Mouse (Mus musculus): ENCODE measurements around the gene Elmsan1.
"Not testable (repeated sequence)": the region's sequence is repeated elsewhere in the genome, so short reads cannot be mapped to it uniquely, and the experiment has no call there.

Elmsan1 gene

DNA sequence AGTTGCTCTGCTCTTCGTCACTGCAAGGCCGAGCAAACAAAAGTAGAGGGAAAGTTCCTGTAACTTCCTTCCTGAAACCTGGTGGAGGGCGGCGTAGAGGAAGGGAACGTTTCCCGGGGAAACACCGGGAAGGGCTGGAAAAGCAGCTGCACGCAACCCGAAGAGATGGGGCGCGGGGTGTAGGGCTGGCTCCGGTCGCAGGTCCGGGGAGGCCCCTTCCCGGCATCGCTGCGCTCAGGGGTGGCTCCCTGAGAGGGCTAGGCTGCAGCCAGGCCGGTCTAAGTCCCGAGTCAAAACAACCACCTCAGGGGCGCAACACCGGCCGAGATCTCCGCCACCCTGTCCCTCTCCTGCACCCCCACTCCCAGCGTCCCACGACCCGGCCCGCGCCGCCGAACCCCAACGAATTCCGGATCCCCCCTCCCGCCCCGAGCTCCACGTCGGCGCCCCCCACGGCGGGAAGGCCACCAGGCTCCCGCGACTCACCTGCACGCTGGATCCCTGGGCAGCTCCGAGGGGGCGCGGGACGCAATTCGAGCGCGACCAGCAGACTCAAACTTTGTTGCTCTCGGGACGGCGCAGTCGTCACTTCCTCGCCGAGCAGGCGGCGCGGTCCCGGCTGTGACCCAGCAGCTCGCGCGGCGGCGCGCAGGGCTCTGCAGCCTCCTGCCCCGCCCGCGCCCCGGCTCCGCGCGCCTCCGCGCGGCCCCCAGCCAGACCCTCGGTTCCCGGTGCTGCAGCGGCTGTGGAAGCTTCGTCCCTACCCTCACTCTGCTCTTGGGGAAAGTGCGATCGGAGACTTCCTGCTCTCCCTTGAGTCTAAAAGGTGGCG lies at the start of gene Elmsan1:
Gene Elmsan1 (minus strand): TSS at position 593 of the 832 bp plus-strand sequence.
- peak; percentile 72 to 75 for DNase-seq (ENCODE audit: low spot score in 2 of 2)

DNA sequence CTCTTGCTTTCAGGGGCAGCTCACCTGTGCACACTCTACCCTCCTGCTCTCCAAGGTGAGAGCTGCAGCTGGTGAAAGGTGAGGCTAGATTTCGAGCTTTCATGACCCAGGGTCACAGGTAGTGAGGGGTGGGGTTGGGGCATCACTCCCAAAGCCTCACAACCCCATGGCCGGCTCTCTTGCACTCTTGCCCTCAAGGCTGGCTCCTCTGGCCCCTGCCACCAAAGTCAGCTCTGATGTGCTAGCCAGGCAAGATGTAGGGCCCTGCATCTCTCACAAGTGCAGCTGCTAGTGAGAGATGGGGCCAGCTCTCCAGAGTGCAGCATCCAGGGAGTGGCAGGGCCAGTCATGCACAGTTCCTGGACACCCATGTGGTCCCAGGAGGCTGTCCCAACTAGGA lies 48.6 kb upstream of the Elmsan1 start:
- no peak for DNase-seq (ENCODE audit: low spot score in 2 of 2)

GRCm38 (mm10) chr12:84260363-84260762 lies 41.7 kb upstream of the Elmsan1 start:
- DNase-seq (ENCODE audit: low spot score in 2 of 2): no peak

GRCm38 (mm10) chr12:84254886-84255285 lies 36.2 kb upstream of the Elmsan1 start:
- DNase-seq (ENCODE audit: low spot score in 2 of 2): no peak

- no peak for DNase-seq (ENCODE audit: low spot score in 2 of 2)
Measured at GRCm38 (mm10) chr12:84252811-84253210, 34.1 kb upstream of the Elmsan1 start.

GRCm38 (mm10) chr12:84249217-84249616 lies 30.5 kb upstream of the Elmsan1 start:
- DNase-seq (ENCODE audit: low spot score in 2 of 2): peak; percentile 42 to 75

DNA sequence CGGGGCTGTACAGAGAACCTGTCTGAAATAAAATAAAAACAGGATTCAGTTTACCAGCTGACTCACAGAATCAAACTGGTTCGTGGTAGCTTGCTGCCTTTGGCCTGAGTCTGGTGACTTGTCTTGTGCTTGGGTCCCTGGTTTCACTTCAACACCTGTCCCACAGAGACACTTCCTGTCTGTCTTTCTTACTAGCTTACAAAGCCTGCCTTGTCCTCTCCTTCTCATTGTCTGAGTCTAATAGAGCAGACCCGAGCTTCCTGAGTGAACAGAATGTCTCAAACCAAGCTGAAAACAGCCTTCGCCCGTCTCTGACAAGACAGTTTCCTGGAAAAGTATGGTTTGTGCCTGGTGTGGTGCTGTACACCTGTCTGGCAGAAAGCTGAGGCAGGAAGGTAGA lies 27.0 kb upstream of the Elmsan1 start:
- no peak for DNase-seq (ENCODE audit: low spot score in 2 of 2)

DNA sequence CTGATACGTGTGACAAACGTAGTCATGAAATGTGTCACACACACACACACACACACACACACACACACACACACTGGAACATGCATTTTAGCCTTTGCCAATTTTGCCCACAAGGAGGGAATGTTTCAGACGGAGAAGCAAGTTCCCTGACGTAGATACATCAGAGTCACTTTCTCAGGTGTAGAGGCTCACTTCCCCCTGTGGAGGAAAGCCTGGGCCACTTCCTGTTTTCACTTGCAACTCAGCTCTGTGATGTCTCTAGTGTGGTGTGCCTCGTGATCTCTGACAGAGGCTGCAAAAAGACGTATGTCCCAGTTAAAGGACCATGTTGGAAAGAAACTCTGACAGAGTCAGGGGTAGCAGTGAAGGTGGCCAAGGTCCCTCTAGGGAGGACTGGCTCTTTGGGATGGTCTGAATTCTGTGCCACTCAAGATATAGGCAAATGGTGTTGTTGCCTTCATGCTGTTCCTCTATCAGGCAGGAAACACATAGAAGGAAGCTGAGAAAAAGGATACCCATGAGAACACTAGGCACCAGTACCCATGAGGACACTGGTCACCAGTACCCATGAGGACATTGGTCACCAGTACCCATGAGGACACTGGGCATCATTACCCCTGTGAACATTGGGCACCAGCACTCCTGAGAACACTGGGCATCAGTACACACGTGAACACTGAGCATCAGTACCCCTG lies 24.5 kb upstream of the Elmsan1 start:
- no peak for DNase-seq (ENCODE audit: low spot score in 2 of 2)

- not testable (repeated sequence) for DNase-seq (ENCODE audit: low spot score in 2 of 2)
Measured at GRCm38 (mm10) chr12:84237036-84237435, 18.4 kb upstream of the Elmsan1 start.

DNA sequence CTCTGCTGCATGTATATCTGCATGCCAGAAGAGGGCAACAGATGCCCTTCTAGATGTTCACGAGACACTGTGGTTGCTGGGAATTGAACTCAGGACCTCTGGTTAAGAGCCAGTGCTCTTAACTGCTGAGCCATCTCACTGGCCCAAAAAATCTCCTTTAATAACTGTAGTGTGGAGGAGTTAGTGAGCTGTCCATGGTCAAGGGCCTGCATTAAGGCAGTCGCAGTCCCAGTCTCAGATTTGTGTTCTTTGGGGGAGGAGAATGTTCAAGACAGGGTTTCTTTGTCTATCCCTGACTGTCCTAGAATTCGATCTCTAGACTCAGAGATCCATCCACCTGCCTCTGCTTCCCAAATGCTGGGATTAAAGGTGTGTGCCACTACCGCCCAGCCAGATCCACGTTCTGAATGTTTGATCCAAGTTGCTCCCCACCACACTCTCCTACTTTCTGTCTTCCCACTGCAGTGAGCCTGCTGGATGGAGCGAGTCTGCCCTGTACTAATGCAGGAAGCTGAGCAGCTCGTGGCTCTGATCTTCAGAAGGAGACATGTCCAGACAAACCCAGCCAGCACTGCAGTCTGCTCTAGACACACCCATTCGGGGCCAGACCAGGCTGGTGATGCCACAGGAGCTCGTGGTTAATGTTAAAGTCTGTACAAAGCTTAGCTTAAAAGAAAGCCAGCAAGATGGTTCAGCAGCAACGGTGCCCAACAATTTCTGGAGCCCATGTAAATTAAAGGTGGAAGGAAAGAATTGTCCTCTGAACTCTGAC lies 17.5 kb upstream of the Elmsan1 start:
- DNase-seq (ENCODE audit: low spot score in 2 of 2): peak; percentile 46 to 66

GRCm38 (mm10) chr12:84235577-84235976 lies 16.9 kb upstream of the Elmsan1 start:
- no peak for DNase-seq (ENCODE audit: low spot score in 2 of 2)

DNA sequence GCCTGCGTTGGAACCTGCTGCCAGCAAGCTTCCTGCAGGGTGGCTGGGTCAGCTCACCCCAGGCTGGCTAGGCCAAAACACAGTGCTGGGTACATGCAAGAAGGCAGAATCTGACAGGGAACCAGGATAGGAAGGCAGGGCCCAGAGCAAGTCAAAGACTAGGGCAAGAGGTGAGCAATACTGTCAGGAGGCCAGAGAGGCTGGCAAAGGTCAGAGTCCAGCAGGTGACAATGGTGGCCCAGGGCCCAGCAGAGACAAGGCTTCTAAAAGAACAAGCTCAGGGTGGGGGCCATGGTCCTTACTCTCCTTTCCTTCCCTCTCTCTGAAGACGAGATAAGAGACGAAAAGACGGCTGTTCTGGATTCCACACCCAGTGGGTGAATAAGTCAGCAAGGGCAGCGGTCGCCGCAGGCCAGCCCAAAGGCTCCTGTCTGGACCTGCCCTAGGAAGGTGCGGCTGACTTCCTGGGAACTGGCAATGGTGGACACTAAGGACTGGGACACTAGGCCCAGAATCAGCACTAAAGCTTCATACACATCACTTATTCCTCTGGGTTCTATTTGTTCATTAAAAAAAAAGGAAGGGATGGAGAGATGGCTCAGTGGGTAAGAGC lies 14.9 kb upstream of the Elmsan1 start:
- DNase-seq (ENCODE audit: low spot score in 2 of 2): peak in 1 of 2 experiments; percentile 61

DNA sequence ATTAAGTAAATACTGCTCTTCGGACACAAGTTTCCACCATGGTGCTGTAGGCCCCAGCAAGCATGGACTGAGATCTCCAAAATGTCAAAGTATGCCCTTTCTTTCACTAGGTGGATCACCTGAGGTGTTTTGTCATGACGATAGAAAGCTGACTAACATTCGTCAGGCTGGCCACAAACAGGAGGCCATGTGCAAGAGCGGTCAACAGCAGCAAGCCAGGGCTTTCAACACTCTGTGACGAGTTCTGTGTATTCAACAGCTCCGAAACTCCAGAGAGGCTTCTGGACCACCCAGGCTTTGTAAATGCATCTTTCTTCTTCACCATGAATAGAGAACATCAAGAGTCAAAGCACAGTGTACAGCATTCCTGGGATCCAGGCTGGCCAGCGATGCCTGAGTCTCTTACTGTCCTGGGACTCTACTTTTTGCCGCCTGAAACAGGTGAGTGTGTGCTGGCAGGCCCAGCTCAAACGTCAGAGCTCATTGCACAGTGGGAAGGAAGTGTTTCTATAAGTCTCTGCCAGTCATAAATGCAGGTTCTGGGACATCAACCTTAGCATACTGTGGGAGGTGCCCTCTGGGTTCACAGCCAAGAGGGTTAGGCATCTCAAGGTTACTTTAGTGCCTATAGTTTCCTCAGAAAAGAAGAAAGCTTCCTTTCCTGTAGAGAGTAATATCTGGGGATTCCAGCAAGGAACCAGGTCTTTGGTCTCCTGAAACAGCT lies 7.6 kb upstream of the Elmsan1 start:
- no peak for DNase-seq (ENCODE audit: low spot score in 2 of 2)

- peak; percentile 44 to 55 for DNase-seq (ENCODE audit: low spot score in 2 of 2)
Measured at GRCm38 (mm10) chr12:84222405-84222961, 3.8 kb upstream of the Elmsan1 start.

DNA sequence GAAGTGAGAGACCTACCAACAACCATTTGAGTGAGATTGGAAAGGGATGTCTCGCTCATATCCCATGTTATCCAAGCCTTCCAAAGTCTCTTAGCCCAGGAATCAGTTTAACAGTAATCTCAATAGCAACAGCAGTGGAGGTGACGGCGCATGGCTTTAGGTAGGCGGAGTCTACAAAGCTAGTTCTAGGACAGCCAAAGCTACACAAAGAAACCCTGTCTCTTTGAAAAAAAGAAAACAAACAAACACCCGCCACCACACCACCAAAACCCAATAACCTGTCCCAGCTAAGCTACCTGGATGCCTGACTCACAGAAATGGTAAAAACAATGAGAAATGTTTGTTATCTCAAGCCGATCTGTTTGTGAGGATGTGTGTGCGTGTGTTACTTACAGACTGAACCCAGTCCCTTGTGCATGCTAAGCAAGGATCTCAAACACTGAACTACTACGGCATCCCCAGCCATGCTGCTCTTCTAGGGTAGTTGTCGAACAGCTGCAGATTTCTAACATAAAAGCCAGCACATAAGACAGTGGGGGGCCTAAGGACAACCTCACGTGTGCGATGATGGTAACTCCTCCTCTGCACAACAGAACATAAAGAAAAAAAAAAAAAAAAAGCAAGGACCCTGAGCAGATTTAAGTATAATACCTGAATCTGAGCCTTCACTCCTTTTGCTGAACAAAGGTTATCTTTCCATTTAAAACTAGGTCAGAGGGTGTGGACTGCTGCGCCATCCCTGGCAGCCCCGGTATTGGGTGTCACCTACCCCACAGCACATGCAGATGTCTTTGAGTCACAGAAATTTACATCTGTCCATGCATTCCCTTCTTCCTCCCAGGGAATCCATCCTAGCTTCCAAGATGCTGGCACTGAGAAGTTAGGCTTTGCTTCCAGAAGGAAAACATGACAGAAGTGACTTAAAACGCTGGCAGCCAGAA lies 2.5 kb upstream of the Elmsan1 start:
- DNase-seq (ENCODE audit: low spot score in 2 of 2): no peak

- no peak for DNase-seq (ENCODE audit: low spot score in 2 of 2)
Measured at GRCm38 (mm10) chr12:84220515-84220914, 1.8 kb upstream of the Elmsan1 start.

DNA sequence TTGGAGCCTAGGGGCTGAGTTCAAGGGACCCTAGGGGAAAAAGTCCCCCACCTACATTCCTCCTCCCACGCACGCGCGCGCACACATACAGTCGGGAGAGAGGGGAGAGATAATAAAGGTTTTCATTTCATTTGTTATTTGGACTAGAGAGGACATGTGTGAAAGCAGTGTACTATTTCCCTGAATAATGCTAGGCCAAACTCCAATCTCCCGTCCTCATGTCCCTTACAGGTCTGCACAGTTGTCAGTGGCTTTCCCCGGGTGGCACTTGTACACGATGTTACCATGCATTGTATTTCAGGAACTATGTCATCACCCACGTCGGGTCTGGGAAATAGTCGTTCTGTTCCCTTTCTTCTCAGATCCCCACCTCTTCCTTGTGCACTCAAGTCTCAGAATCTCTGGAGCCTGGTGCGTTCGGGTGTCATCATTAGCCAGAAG lies 460 bp upstream of the Elmsan1 start:
- no peak for DNase-seq (ENCODE audit: low spot score in 2 of 2)

- peak in 1 of 2 experiments; percentile 73 for DNase-seq (ENCODE audit: low spot score in 2 of 2)
Measured at GRCm38 (mm10) chr12:84217508-84218131, 1.1 kb downstream of the Elmsan1 start.

DNA sequence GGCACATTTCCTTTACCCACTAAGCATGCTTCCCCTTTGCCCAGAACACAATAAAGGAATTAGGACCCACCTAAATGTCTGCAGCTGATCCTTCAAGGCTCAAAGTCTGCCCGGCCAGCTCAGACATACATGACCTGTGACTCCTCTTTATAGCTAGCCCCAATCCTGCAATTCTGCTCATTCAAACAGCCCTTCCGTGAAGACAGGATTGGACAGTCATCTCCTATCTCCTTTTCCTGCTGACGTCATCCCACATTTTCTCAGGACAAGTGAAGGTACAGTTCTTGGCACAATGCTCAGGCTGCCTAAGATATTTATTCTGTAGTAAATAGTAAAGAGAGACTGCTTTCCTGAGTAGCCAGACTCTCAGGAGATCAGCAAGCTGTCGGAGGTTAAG lies 1.6 kb downstream of the Elmsan1 start:
- no peak for DNase-seq (ENCODE audit: low spot score in 2 of 2)

All from urinary bladder, postnatal 36 days (tissue).